Mouse (Mus musculus): Measurements from ENCODE around the gene Rpia.

DNA sequence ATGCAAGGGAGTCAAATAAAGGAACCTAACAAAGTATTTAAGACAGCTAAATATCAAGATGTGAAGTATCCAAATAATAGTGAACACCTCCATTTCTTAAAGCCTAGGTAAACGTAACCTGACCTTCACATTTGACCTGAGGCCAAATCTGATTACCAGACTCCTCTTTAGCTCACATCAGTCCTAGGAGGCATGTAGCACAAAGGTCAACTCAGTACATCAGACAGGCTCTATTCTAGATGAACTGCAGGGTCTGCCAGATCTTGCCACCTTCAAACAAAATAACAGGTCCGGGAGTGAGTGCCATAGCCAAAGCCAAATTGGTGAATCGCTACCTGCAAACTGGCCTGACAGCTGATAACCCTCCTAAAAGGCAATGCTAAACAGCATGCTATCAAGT lies 2.9 kb downstream of the Rpia start:
- TF ChIP-seq CTCF (IDR thresholded peaks at IDR 0.05) = no peak
- TF ChIP-seq EP300 (IDR thresholded peaks at IDR 0.05) = no peak

All from lung, postnatal 0 days (tissue).